Comparison of ENCODE assay signal across 18 mouse cellular contexts in the genomic region with DNA sequence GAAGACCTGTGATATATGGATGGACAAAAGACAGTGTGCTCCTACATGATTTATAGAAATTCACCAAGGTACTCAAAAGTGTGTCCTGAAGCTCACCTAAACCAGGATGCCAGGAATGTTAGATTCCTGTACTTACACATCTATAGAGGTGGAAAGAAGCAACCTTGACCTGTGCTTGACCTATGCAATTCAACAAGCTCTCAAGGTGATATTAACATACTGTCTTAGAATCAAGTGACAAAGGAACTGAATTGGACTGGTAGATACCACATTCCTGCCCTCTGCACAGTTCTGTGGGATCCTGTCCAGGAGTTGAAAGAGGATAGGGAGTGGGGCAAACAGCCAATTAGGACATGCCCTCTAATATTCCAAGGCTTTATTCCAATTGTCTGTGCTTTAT. TPM values are rescaled to one million over a fixed set of nuclear protein-coding genes. Genes with fewer than 3 reads are reported as not detected.
DNase-seq lines count a peak whose midpoint lies in the region; TF ChIP-seq lines count a peak whose summit lies in the region.
"Had no signal": no experiment of that assay in that cellular context is flagged by ENCODE, and none has a peak within 500 bp of the region (broad histone marks: within the 10 kb centered on the region; RNA-seq: fewer than 3 reads in every experiment).

No protein-coding gene starts in this region.

- no peaks in the 10 kb centered on the region for H3K4me1 ChIP-seq in kidney, adult 2 months (ENCODE audit: control insufficient read depth, insufficient read depth, low read length)
- H3K4me1 ChIP-seq: embryonic facial prominence, embryonic 12.5 days; forebrain, embryonic 12.5 days; heart, embryonic 13.5 days; hindbrain, embryonic 13.5 days had no signal

- no peaks in the 10 kb centered on the region for H3K27me3 ChIP-seq in kidney, adult 2 months (replicated peaks; ENCODE audit: control insufficient read depth, insufficient read depth, low read length)
- H3K27me3 ChIP-seq: embryonic facial prominence, embryonic 12.5 days; forebrain, embryonic 12.5 days; heart, embryonic 13.5 days; hindbrain, embryonic 13.5 days had no signal

- DNase-seq in adrenal gland, postnatal 14 days: peak; percentile 19
- DNase-seq in adrenal gland, postnatal 4 days (ENCODE audit: low spot score in 2 of 2): no peak
- DNase-seq in kidney, adult 2 months: peak; percentile 18
- DNase-seq in kidney, adult 18-20 months: no peak
- DNase-seq in ES-CJ7 (ENCODE audit: low read depth, low spot score) (peak; percentile 89), ZHBTc4 (ENCODE audit: low read depth, low spot score) (peak; percentile 79)
- no peak for DNase-seq in frontal cortex, postnatal 36 days (ENCODE audit: low spot score in 2 of 2)
- DNase-seq in urinary bladder, postnatal 10 days (ENCODE audit: low spot score): no peak
- DNase-seq: cerebellum, adult 8-10 months; cerebellum, postnatal 14 days; embryo, embryonic 11 days; gastrocnemius, postnatal 14 days; kidney, adult 11 months had no signal

- H3K27ac ChIP-seq in kidney, adult 2 months (ENCODE audit: insufficient read depth, low read depth, low read length): no peak overlapping the region
- H3K27ac ChIP-seq: embryonic facial prominence, embryonic 12.5 days; forebrain, embryonic 12.5 days; heart, embryonic 13.5 days; hindbrain, embryonic 13.5 days; hindbrain, postnatal 0 days had no signal

- H3K4me3 ChIP-seq in kidney, adult 2 months (ENCODE audit: insufficient read depth, low read depth, low read length): no peak overlapping the region
- H3K4me3 ChIP-seq: embryonic facial prominence, embryonic 12.5 days; forebrain, embryonic 12.5 days; heart, embryonic 13.5 days; hindbrain, embryonic 13.5 days had no signal

- no peak for TF ChIP-seq CTCF in kidney, adult 2 months (conservative IDR thresholded peaks at IDR 0.05; ENCODE audit: insufficient read depth, insufficient read length, low read depth, low read length)

- no peaks in the 10 kb centered on the region for H3K36me3 ChIP-seq in kidney, adult 2 months (ENCODE audit: control insufficient read depth, insufficient read depth, low read length)
- H3K36me3 ChIP-seq: embryonic facial prominence, embryonic 12.5 days; forebrain, embryonic 12.5 days; heart, embryonic 13.5 days; hindbrain, embryonic 13.5 days had no signal

- TF ChIP-seq POLR2A in kidney, adult 2 months (IDR thresholded peaks at IDR 0.05; ENCODE audit: low read depth, low read length): no peak

RNA-seq across cellular contexts. Expression of a gene that starts 20.7 kb away (rescaled TPM):
- total RNA-seq in adrenal gland, postnatal 14 days (2021): 50.4 and 56.1 TPM in 2 replicates
- total RNA-seq in adrenal gland, postnatal 4 days (2021): 10 to 100 TPM; 70.7 to 71.7 TPM
- 14.0 and 17.7 TPM in 2 replicates for polyA plus RNA-seq in kidney, adult 2 months (2012; rRNA removed)

RNA-seq across cellular contexts. Expression of a gene that starts 51.6 kb away (rescaled TPM):
- 52.6 and 55.7 TPM in 2 replicates for total RNA-seq in adrenal gland, postnatal 14 days (2021)
- total RNA-seq in adrenal gland, postnatal 4 days (2021): 10 to 100 TPM; 65.1 to 67.3 TPM
- polyA plus RNA-seq in kidney, adult 2 months (2012; rRNA removed): 6.9 and 9.4 TPM in 2 replicates

Comparison
In these comparisons a context has a peak if more than half of its experiments do, and no peak if none do; other contexts are left out.
1. DNase-seq: peak in adrenal gland, postnatal 14 days (single experiment), kidney, adult 2 months (single experiment), ES-CJ7 (single experiment) and ZHBTc4 (single experiment); none in adrenal gland, postnatal 4 days (0 of 2), kidney, adult 18-20 months (single experiment), frontal cortex, postnatal 36 days (0 of 2) and urinary bladder, postnatal 10 days (single experiment).